Mouse (Mus musculus): Measurements from ENCODE around the gene Hmgb1.
"Not testable (repeated sequence)": the region's sequence is repeated elsewhere in the genome, so short reads cannot be mapped to it uniquely, and the experiment has no call there.

Gene Hmgb1

DNA sequence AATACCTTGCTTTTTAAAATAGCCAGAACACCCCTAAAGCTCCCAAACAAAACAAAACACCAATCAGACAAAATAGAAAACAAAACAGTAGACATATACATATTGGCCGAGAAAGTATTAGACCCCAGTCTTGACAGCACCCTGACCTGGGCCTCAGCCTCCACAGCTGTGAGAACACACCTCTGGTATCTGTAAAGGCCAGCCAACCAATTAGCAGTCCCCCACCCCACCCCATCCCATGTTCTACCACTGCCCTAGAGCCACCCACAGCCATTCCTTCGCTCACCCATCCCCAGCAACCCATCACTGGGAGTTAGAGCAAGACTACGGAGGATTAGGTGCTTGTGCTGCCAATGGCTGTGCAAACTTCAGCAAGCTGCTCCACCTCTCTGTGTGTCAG is 33.4 kb downstream of the Hmgb1 start:
- DNase-seq (ENCODE audit: extremely low read depth, low read depth) = no peak

DNA sequence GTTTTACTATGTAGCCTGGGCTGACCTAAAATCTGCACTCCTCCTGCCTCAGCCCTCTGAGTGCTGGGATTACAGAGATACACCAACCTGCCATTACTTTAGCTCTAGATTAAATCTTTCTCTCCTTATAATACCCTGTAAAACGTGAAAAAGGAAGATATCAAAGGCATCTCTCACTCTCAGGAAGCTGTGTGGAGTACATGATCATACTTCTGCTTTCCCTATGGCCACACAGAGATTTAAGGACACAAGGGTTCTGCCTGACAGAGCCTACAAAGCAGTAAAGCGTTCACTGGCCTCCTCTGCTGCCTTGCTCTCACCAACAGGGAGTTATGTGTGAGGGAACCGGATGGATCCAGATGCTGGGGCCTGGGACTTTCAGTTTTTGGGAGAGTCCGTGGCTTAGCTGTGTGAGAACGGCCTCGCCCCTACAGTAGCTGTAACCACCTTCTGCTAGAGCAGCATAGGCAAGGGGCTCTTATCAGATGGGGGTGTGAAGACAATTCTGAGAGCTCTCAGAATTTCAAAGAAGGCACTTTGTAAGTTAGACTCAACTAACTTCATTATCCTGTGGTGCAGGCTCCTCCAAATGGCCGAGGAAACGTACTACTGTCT is 36.8 kb downstream of the Hmgb1 start:
- no peak for DNase-seq (ENCODE audit: extremely low read depth, low read depth)

DNA sequence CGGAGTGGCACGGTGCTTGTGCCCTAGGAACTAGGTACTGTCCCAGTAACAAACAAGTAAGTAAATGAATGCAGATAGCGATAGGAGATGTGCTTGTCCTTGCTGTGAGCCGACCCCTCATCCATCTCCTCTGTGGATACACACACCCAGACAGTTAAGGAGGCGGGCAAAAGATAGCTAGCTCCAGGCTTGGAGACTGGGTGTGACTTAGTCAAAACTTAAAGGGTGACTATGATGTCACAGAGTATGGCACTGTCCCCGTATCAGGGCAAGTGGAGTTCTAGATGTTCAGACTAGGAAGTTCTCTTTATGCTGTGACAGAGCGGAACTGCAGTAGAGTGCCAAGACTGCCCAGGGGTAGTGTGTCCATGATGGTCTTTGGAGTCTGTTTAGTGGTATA is 37.6 kb downstream of the Hmgb1 start:
- no peak for DNase-seq (ENCODE audit: extremely low read depth, low read depth)

DNA sequence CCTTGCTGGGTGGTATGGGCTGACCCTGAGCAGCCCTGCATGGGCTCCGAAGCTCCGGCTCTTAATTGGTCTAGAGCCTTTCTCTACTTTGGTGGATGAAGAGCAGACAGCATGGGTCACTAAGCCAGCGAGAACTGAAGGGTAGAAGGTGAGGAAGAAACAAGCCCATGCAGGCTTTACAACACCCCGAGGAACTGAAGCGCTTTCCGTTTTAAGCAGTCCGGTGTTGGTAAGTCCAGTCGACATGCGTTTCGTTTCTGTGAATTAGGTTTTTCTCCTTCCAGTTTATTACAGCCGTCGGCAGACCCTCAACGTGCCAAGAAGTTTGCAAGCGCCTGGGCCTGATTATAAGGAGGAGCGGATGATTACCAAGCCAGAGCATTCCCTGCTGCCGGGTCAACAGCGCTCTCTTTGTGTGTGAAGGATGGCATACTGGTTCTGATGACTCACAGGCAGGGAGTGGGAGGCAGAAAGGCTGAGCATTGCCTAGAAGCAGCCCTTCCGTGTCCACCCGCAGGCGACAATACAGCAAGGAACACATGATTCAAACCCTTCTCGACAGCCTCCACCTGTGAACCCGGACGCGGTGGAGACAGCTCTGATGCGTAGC is 40.4 kb downstream of the Hmgb1 start:
- DNase-seq (ENCODE audit: extremely low read depth, low read depth) = no peak

DNA sequence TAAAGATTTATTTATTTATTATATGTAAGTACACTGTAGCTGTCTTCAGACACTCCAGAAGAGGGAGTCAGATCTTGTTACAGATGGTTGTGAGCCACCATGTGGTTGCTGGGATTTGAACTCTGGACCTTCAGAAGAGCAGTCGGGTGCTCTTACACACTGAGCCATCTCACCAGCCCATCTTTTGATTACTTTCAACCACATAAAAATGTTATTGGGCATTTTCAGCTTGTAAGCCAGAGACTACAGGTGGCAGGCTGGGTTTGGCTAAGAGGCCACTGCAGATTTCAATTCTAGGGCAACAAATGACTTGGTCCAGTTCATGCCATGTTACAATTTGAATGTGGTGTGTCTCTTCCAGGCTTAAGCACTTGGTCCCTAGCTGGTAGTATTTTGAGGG is 43.1 kb downstream of the Hmgb1 start:
- not testable (repeated sequence) for DNase-seq (ENCODE audit: extremely low read depth, low read depth)

DNA sequence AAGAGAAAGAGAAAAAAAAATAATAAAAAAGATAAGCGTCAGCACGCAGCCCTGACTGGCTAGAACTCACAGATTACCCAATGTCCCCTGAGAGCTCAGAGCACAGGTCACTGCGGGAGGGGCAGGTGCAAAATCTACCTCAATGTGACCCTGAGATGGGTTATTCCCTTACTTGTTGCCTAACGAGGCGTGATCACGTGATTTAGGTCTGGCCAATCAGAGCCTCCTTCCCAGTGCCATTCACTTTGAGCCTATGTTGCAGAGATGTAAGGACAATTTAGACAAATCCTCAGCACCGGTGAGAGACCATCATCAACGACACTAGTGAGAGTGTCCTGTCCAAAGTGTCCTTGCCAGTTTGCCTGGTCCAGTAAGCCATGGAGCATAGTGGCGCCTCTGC is 44.0 kb downstream of the Hmgb1 start:
- no peak for DNase-seq (ENCODE audit: extremely low read depth, low read depth)

DNA sequence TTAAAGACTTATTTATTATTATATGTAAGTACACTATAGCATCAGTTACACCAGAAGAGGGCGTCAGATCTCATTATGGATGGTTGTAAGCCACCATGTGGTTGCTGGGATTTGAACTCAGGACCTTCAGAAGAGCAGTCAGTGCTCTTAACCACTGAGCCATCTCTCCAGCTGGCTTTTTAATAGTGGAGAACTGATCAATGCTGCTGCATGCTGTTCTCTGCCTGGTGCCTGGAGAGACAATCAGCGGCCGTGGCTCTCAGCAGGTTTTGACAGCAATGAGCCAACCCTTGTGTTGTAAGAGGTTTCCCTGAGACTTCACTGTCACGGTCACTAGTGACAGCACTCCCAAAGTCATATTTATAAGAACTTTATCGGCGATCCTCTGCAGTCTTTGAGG is 46.2 kb downstream of the Hmgb1 start:
- DNase-seq (ENCODE audit: extremely low read depth, low read depth) = not testable (repeated sequence)

DNA sequence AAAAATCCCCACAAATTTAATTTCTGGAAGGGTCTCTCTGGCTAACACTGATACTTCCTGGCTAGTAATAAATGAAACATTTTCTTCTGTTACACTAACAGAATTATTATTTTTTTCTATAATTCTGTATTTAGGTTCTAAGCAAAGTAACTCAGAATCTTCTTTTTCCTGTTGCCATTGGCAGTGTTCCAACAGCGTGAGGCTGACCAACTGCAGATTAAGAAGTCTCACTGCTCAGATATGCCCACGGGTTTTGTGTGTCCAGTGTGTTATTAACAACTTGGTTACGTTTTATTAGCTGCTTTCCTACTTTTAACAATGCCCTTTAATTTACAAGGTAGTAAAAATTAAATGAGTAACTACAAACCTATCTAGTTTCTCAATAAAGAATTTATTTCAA is 46.8 kb downstream of the Hmgb1 start:
- DNase-seq (ENCODE audit: extremely low read depth, low read depth) = no peak

DNA sequence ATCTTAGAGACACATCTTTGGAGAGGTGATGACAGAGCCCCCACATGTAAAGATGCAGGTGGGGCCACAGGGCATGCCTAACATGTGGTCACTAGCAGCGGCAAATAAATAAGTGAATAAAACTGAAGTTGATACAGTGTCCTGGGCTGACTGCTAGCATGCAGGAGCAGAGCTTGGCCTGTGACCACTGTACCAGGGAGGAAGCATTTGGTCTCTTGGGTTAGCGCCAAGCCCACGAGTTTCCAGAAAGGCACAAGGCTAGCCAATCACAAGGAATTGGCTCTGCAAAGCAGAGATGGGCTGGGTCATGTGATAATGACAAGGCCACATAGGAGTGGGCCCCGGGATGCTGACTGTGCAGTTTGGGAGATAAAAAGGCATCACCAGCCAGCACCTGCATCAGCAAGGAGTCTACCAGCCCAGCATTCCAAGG is 47.3 kb downstream of the Hmgb1 start:
- DNase-seq (ENCODE audit: extremely low read depth, low read depth) = peak; percentile 80

DNA sequence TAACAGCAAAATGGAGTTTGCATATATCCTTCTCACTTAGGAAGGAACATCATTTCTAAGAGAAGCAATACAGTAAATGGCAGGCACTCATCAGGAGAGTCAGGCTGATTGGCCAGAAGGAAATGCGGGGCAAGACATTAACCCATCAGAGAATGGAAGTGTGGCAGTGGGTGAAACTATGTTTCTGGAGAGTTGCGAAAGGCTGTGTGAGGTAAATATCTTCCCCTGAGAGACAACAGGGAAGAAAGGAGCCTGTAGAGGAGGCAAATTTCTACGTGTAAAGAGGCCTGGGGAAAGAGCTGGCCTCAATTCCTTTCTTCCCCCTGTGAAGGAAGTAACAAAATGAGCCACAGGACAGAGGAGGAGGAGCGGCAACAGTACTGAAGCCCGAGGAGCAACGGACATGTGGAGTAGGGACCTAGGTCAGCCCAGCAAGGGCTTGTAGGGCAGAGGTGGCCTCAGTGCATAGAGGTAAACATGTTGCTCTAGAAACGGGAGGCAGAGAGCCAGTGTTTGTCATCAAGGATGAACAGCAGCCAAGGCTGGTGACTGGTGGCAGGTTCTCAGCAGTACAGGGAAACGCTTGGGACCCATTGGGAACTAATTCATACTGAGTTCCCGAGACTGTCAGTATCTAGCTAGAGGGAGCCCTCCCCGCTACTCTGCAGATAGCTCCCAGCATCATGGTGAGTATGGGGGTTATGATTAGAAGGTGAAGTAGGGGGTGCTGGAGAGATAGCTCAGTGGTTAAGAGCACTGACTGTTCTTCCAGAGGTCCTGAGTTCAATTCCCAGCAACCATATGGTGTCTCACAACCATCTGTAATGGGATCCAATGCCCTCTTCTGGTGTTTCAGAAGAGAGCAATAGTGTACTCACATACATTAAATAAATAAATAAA is 48.6 kb downstream of the Hmgb1 start:
- DNase-seq (ENCODE audit: extremely low read depth, low read depth) = peak; percentile 55

DNA sequence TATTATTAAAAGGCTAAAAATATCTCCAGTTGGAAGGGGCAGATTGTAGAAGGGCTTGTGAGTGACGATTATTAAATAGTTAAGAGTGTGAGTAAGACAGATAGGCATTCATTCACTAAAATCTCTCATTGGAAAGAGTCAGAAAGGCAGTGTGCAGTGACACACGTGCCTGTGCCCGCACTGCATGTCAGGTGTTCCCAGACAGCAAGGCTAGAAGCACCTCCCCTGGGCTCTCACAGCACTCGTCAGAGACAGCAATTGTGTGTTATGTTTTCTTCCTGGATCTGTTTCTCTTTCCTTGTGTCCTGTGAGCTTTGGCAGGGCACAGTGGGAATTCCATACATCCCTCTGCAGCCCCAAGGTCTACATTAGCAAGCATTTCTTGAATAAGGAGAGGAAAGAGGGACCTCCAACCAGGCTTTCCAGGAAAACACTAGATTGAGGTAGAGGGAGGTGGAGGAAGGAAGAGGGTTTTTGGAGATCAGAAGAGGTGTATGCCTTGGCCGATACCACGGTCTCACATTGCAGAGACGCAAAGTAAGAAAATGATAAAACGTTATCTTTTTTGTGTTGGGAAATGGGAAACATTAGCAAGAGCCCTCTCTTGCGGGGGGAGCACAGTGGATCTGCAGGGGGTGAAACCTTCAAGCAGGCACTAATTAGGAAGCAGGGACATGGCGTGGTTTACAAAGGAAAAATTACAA is 49.4 kb downstream of the Hmgb1 start:
- DNase-seq (ENCODE audit: extremely low read depth, low read depth) = no peak

DNA sequence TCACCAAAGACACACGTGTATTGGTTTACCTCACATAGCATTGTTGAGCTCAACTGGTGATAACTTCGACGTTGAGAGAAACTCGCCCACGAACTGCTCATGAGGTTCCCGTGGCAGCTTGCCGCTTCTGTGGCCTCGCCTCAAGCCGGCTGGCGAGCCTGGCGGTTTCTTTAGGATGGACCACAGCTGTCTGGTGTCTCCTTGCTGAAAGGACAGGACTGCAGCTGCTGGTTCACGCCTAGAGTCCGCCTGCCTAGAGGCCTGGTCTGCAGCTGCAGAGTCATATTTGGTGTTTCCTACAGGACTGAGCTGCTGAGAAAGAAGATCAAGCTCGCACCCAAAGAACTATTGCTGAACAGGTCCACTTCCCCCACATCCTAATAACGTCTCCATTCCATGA is 55.8 kb downstream of the Hmgb1 start:
- DNase-seq (ENCODE audit: extremely low read depth, low read depth) = no peak

DNA sequence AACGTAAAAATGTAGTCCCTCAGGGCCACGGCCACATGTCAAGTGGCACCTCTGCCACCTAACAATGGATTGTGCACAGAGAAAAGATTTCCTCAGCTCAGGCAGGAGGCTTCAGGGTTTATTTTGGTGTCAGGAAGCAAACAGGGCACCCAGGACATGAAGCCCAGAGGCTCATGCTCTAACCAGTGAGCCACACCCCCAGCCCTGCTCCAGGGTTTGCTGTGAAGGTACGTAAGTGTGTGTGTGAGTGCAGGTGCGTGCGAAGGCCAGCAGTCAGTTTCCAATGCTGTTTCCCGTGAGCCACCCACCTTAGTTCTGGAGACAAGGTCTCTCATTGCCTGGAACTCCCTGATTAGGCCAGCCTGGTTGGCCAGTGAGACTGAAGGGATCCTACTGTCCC is 60.5 kb downstream of the Hmgb1 start:
- no peak for DNase-seq (ENCODE audit: extremely low read depth, low read depth)

DNA sequence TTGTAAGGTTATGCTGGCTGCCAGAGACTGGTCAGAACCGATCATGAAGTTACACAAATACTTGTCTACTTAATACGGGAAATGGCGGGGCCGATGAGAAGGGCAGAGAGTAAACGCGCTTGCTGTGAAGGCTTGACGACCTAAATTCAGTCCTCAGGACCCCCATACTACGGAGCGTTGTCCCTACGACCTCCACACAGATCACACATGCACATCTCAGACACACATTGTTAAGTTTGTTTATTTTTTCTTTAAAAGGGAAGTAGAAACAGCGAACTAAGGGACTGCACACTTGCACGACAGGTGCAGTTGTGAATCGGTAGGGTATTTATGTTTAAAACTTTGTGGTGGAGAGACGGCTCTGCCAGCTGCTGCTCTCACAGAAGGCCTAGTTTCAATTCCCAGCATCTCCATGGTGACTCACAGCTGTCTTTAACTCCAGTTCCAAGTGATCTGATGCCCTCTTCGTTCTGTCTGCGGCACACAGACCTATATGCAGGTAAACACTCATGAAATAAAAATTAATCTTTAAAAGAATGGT is 64.9 kb downstream of the Hmgb1 start:
- no peak for DNase-seq (ENCODE audit: extremely low read depth, low read depth)

DNA sequence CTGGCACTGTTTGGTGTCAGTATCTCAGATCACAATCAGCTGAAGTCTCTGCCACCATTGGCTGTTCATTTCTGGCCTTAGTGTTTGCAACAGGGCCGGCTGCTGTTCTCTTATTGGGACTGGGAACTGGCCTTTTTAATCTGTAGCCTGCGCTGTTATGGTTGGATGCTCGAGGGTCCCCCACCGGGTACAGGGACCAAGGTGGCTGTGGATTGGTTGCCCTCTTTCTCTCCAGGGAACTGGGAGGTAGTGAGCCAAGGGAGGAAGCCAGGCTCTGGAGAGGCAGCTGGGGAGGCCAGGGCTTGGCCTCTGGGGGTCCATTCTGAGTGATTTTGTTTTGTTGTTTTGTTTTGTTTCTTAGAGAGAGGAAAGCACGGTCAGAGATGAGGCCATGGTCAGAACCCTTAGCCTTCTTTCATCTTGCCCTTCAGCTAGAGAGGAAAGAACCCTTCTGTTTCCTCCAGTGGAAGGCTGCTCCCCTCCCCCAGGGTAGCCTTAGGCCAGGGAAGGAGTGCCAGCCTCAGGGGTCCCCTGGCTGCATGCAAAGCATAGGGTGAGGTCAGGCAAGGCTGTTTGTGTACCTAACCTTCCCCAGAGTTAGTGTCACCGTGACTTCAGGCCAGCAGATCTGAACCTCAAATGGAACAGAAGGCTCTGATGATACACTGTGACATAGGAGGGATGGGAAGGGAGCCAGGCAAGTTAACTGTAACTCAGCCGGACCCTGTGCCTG is 66.3 kb downstream of the Hmgb1 start:
- no peak for DNase-seq (ENCODE audit: extremely low read depth, low read depth)

DNA sequence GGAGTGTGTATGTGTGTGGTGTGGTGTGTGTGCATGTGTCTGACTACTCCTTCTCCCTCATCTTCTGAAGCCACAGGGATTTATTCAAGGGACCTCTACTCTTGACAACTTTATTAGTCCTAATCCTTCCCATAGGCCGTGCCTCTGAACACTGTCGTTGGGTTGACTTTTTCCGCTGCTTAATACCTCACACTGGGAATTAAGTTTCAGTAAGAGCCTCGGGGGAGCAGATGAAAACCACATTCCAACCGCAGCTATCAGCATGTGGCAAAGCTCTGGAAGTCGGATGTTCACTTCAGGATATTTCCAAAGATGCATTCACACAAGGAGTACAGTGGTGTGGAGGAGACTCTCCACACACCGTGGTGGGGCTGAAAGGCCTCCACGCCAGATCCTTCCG is 69.7 kb downstream of the Hmgb1 start:
- no peak for DNase-seq (ENCODE audit: extremely low read depth, low read depth)

DNA sequence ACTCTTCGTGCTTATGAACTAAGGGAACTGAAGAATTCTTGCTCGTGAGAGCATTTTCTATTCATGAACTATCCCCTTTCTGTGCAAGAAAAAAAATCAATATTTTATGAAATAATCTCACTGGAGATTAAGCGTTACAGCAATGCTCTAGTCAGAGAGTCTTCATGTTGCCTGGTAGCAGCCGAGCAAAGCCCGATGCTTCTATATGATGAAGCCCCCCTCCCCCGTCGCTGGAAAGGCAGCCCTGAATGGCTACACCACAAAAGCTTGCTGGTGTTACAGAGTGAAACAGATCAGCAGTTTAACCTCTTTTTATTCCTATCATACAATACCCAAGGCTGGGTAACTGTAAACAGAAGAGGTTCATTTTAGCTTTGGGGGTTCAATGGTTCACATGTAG is 70.3 kb downstream of the Hmgb1 start:
- no peak for DNase-seq (ENCODE audit: extremely low read depth, low read depth)

DNA sequence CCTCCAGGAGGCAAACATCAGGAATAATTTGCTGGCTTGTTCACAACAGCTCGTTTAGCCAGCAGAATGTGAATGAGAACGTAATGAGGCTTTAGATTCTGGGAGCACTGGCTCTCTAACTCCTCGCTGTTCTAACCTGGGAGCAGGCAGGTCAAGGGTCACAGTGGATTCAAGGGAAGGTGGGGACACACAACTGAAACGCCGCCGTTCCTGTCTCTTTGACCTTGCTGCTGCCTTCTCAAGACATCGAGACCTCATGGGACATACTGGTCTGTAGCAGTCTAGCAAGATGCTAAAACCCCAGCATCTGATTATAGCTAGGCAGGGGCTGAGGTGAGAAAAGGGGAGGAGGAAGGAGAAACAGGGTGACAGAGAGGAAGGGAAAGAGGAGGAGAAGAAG is 70.8 kb downstream of the Hmgb1 start:
- DNase-seq (ENCODE audit: extremely low read depth, low read depth) = no peak

DNA sequence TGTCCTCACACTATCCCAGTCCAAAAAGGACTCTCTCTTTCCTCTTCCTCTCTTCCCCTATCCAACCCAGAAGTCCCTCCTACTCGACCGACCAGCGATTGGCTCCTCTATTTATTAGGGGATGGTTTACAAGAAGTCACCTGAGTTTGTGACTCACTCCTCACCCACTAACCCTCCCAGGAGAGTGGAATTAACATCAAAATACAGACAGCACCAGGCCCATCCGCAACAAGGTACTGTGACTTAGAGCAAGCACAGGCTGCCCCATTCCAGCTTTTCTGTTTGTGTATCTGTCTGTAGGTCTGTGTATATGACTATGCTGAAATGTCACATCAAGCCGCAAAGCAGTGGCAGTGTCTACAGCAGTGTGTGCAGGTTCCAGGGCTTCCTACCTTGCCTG is 71.7 kb downstream of the Hmgb1 start:
- DNase-seq (ENCODE audit: extremely low read depth, low read depth) = no peak

DNA sequence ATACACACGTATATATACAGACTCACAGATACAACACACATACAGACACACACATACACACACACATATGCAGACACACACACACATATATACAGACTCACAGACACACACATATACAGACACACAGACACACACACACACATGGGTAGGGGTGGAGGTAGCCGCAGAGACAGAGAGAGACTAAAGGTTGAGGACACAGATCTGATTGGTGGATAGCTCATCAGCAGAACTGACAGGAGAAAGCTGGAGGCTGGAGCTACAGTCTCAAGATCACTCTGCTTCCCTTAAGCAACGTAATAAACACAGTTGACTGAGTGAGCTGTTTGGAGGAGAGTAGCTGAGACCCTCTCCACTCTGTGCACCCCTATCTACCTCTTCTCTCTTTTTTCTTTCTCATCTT is 75.1 kb downstream of the Hmgb1 start:
- DNase-seq (ENCODE audit: extremely low read depth, low read depth) = no peak

DNA sequence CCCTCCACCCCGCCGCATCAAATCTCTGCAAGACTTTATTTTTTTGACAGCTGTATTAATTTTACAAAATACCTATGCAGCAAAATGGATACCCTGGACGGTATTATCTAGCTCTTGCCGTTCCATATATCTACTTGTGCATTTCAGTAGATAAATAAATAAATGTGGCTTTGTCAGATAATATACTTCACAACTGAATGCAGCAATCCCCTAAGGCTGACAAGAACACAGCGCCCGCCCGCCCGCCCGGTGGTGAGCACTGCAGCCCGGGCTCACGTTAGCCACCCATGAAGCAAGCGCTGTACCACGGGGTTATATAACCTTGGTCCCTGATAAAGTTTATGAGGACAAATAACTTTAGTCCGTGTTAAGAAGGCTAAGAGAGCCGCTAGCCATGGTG is 76.1 kb downstream of the Hmgb1 start:
- peak; percentile 34 for DNase-seq (ENCODE audit: extremely low read depth, low read depth)
